Mouse (Mus musculus) granulocyte monocyte progenitor cell, adult 5-6 weeks (primary cell): ENCODE measurements around the gene Minpp1. TPM values are rescaled to one million over a fixed set of nuclear protein-coding genes. Genes with fewer than 3 reads are reported as not detected.
"Not testable (repeated sequence)": the region's sequence is repeated elsewhere in the genome, so short reads cannot be mapped to it uniquely, and the experiment has no call there.

Experiments used
- ATAC-seq: replicated peaks from 2 replicates; pipeline ENCODE4 v1.8.0; 2016; ENCODE audit warnings: mild to moderate bottlenecking, moderate TSS enrichment, inconsistent platforms; ENCODE audit not compliant: poor library complexity, severe bottlenecking
- total RNA-seq, 2 experiments: library from RNA; stranded (forward) in 1 of 2; stranded (reverse) in 1 of 2; fragments of 200-712, 200-1000 nt in 1 of 2; fragments of >200 nt in 1 of 2; fragmentation: Nextera tagmentation in 1 of 2; gene quantifications; 2 replicates each; pipeline ENCODE4 v1.2.3; 2014 to 2017

The Minpp1 gene
- total RNA-seq (2014; fragmentation: Nextera tagmentation), result 36.3 and 45.2 TPM in 2 replicates
- 37.9 and 49.9 TPM in 2 replicates for total RNA-seq (2017)

DNA sequence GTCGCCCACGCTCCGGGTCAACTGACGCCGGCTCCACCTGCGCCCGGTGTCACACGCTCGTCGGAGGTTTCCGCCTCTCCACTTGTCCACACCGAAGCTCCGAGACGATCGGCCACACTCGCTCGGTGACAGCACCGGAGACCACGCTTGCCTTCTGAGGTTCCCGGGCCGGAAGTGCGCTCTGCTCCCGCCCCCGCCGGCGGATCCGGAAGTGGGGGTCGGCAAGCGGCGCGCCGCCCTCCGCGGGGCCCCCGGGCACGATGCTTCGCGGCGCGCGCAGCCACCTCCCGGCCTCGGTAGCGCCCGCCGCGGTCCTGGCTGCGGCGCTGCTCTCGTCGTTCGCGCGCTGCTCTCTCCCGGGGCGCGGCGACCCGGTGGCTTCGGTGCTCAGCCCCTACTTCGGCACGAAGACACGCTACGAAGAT is at the start of gene Minpp1:
TSS of gene Minpp1 (plus strand) at position 89 of the 425 bp plus-strand sequence.
- peak; percentile 92 for ATAC-seq

DNA sequence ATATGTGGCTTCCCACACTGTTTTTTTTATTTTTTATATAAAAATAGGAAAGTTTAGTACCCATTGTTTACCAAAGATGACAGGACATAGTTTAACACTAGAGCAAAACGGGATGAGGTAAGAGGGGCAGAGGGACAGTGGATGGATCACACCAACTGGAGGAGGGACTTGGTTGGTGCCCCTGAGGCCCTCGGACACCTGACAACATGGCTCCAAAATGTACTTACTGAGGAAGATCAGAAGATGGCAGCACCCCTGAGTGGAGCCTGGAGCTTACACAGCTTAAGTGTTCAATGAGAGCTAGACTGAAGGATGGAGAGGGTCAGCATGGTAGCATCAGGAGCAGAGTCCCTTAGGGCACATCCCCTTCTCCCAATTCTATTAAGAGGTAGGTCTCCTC is 46.2 kb upstream of the Minpp1 start:
- ATAC-seq, result no peak

DNA sequence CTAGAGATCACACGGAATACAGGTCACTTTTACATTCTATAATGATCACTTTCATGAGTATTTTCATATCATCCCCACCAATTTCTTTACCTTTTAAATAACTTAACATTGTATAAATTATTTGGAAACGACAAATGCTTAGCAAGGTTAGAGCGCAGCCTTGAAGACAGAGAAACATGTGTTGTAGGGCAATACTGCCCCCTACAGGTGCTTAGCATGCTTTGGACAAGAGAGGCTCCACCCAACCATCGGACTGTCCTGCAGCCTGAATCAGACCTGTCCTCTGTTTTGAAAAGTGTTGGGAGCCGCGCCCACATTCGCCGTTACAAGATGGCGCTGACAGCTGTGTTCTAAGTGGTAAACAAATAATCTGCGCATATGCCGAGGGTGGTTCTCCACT is 44.0 kb upstream of the Minpp1 start:
- ATAC-seq, result no peak

DNA sequence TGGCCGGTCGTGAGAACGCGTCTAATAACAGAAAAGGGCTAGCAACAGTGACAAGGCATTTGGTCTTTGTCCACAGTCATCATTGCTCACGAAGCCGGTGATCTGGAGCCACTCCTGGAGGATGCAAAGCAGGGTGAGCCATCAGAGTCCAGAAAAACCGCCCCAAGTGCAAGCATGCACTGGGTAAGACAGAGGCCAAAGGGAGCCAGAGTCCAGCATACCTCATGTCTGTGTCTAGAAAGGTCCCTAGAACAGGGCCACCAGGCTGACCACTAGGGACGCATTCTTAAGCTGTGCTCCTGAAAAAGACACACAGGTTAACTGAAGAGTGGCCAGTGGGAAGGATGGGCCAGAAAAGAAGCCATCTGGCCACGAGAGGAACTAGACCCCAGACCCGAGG is 36.6 kb upstream of the Minpp1 start:
- no peak for ATAC-seq

DNA sequence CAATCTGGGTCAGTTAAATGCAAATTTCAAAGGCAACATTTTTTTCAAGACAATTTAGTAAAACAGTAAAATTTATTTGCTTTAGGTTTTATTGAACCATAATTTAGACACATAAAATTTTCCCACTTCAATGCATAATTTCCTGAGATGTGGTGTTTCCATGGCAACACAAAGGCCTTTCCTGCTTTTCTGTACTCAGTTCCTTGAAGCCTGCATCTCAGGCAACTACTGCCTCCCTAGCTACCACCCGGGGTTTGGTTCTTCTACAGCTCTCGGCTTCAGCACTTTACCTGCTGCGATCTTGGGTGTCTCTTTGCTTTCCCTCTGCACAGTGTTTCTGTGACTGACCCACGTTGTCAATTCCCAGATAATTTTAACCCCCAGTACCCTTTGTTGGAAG is 33.3 kb upstream of the Minpp1 start:
- no peak for ATAC-seq

DNA sequence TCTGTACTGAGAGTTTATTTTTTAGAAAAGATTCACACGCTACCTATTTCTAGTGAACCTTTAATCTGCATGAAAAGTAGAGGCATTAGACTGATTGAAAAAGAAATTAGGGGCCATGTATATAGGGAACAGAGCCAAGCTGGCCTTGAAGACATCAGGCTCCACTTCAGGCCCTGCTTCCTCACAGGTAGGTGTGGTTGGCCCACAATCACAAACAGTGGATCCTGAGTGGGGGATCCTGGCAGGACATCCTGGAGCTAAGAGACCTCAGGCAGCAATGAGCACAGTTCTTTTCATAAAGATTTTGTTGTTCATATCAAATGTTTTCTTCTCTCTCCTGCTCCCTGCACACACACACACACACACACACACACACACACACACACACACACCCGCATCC is 28.8 kb upstream of the Minpp1 start:
- no peak for ATAC-seq

DNA sequence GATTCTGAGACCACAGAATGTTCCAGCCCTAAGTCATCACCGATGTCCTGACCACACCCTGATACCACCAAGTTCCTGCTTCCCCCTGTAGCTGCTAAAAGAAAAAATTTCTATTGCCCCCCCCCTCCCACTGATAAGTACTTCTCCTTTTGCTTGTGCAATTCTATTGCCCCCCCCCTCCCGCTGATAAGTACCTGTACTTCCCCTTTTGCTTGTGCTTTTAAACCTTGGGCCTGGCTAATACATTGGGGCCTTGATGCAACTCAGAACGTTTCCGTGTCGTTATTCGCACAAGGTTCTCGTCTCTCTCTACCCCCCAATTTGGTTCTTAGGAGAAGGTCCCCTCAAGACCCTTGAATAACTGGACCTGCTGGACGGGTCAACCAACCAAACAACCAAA is 27.9 kb upstream of the Minpp1 start:
- ATAC-seq, result not testable (repeated sequence)

DNA sequence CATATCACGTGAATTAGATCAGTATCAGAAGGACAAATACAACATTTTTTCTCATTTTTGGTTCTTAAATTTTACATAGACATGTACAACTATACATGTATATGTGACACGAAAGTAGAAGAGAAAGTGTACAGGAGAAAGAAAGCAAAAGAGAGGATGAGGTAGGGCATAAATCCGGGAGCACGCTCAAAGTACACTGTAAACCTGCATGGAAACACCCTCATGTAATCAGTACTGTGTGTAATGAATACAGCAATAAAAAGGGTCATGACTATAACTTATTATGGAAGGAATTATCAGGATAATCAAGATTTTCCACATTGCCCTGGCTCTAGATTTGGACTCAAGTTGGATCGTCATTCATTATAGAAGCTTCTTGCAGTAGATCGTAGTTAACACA is 22.5 kb upstream of the Minpp1 start:
- ATAC-seq, result no peak

DNA sequence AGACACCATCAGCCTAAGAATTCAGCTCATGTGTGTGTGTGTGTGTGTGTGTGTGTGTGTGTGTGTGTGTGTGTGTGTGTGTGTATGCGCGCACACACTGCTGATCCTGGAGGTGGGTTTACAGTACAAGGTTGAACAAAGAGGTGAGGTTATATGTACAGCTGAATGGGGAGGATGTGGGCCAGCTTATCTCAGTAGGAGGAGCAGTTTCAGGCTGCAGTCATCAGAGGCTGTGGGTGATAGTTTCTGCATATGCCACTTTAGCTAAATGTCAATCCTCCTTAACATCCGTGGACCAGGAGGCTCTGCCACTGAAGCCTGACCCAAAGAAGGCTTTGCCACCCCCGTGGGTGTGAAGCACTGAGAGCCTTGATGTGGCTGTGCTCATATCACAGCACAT is 20.3 kb upstream of the Minpp1 start:
- ATAC-seq, result no peak

DNA sequence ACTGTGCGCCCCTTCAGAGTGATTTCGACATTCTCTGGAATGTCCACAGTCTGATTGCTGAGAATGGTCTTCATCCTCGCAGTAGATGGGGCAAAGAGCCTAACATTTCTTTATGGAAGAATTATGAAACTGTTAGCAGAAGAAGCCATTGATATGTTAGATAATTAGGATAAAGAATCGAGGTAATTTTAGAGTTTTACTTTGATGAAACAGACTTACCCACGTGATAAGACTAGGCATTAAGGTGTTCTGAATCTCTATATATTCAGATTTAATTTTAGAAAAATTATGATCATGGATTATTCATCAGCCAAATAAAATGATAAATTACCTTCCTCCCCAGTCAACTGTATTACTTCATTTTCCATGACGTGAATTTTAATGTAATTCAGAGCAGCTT is 19.1 kb upstream of the Minpp1 start, which contains the start of gene Rpl9-ps6:
TSS of gene Rpl9-ps6 (minus strand) at position 101 of the 400 bp plus-strand sequence.
- ATAC-seq, result no peak

DNA sequence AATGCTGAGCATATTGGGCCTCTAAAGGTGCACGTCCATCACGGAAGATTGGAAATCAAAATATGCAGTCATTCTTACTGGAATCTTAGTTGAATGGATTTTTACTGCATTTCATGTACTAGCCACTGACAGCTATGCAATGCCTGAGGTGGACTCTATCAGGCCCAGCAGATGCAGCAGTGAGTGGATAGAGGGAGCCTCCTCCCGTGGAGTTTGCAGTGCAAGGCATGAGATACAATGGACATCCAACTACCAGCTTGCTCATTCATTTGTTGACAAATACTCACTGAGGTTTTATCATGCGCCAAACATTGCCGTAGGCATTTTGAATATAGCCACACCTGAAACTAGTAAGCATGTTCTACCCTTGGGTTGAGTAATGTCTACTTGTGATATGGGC is 18.2 kb upstream of the Minpp1 start:
- ATAC-seq, result no peak

DNA sequence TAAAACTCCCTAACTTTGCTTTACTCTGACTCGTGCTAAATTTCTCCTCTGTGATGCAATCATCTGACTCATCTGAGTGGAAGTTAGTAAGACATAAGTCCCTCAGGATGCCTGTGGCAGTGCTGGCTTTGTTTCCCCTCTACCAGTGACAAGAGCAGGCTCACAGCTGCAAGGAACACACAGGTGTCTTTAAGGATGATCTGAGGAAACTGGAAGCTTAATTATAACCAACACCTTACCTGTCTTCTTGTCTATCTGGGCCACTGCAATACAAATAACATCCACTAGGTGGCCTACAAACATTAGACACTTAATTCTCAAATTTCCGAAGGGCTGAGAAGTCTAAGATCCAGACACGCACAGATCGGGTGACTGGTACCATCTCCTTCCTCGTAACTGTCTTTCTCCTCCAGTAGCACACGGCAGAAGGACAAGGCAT is 15.5 kb upstream of the Minpp1 start:
- ATAC-seq, result peak; percentile 62

DNA sequence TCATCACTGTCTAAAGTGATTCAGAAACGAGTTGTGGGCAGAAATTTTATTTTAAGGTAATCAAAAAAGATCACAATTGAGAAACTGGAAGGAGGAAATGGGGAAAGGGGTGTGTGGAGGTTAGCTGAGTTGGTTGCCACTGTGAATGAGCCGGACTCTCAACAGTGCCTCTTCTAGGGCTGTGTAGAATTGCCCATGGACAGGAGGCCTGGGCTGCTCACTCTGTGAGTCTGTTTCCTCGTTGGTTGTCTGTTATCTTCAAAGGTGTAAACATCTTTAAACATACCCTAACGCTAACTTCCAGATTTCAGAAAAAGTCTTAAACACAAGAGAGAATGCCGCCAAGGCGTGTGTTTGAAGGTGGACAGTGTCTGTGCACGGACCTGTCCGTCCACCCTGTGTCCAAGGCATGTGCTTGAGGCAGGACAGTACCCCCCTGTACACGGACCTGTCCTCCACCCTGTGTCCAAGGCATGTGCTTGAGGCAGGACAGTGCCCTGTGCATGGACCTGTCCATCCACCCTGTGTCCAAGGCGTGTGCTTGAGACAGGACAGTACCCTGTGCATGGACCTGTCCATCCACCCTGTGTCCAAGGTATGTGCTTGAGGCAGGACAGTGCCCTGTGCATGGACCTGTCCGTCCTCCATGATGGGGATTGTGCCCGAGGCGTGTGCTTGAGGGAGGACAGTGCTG is 14.9 kb upstream of the Minpp1 start:
- no peak for ATAC-seq

DNA sequence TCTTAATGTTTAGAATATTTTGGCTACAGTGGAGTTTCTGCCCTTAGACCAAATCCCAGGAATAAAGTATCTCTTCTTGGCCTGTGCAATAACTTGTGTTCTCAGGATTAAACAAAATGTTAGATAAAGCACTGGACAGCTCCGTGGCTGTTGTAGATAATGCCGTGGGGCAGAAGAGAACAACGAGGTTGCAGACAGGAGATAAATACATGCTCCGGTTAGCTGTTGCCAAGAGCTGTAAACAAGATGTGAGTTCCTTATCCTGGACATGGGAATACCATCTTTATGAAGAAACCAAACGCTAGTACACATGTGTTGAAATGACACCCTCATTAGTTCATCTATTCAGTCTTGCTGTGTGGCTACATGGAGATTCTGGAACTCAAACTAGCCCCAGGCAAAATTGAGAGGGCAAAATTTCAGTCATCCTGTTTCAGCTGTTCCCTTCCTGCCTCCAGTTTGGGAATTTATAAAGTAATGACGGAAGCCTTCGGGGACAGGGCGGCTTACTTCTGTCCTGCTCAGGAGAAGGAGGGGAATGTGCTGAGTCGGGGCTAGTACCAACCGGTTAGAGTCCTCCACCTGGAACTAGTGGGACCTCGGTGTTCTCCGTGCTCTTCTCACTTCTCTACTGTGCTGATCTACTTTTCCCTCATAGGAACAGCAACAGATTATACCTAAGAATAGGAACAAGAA is 9.4 kb upstream of the Minpp1 start:
- ATAC-seq, result no peak

DNA sequence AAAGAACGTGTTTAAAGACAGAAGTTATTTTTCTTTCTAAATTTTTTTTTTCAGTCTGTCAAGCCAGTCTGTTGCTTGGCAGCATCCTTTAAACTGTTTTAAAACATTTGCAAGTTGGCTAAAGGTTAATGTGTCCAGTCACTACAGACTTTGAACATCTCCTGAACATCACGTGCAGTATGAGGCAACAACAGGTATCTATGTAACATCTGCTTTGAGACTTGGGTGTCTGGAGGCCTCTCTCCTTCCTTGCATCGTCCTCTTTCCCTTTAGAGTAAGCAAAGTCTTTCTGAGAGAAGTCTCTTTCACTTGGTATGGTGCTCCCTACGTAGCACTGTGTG is 8.9 kb upstream of the Minpp1 start:
- ATAC-seq, result no peak

DNA sequence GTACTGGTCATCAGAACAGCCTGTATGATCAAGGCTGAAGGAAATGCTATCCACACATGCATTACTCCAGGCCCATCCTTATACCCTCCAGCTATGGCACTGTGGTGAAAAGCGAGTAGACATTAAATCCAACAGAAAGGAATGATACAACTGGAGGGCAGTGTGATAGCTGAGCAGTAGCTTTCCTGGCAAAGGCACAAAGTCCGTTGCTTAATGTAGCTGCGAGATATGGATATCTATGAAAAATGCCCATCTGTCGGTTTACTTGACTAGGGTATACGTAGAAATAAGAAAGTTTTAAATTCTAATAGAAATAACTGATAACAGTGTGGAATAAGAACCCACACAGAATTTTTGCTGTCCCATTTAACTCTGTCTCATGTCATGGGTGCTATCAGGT is 5.3 kb upstream of the Minpp1 start:
- ATAC-seq, result no peak

DNA sequence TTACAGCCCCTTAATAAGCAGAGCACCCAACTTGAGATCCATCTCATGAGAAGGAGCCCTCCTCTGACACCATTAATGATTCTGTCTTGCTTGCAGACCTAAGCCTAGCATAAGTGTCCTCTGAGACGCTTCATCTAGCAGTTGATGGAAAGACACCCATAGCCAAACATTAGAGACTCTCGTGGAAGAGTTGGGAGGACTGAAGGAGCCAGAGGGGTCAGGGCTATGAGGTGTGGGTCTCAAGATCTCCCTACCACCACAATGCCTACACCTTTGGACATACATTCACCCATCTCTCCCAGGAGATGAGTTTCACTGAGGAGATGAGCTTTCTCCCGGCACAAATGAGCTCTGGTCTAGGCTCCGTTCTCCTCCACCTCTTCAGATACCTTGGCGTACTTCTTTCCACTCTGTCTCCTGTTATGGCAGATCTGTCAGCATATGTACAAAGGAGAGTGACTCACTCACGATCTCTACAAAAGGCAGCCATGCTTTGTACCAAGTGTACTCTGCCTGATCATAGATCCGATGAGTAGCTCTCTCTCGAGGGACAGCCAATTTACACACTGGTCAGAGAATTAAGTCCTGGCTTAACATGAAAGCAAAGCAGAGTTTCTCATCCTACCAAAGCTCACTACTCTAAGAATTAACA is 4.7 kb upstream of the Minpp1 start:
- no peak for ATAC-seq

DNA sequence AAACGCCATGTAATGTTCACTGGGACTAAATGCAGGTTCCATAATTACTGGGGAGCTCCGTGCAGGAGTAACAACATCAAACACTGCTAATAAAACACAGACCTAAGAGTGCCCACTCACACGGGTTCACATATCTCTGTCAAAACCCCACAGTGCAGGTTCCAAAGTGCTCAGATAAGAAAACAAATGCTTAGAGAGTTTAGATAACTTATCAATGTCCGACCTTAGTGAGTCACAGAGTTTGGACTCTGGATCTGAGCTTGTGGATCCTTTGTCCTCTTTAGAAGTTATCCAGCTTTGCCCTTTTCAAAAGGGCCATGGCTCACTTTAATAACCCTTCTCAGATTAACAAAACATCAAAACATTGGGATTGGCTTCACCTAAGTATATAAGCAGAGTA is 4.1 kb upstream of the Minpp1 start:
- no peak for ATAC-seq

DNA sequence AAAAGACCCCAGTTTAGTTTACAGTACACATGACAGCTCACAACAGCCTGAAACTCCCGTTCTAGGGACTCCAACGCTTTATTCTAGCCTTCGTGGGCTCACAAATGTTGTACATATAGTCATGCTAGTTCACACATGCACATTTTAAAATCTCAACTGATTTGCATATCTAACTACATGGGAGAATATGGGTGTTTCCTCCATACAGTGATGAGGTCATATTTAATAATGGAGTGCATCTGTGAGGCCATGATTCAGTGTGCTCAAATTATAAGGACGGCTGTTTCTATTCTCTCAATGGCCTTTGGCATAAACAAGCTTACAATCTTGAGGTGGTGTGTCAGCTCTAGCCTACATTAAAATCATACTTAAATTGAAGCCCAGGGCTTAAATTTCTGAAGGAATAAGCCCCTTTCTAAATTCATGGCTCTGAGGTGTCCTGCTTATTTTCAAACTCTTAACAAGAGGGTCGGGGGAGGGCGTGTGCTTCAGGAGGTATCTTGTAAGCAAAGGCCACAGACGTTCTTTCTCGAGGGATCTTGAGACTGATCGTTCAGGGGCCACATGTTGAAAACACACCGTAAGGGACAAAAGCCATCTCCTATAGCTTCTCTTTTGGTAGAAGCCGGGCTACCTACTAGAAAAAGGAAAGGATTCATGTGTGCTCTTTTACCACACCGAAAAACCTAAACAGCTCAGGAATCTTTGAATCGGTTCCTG is 468 bp upstream of the Minpp1 start:
- ATAC-seq, result no peak

DNA sequence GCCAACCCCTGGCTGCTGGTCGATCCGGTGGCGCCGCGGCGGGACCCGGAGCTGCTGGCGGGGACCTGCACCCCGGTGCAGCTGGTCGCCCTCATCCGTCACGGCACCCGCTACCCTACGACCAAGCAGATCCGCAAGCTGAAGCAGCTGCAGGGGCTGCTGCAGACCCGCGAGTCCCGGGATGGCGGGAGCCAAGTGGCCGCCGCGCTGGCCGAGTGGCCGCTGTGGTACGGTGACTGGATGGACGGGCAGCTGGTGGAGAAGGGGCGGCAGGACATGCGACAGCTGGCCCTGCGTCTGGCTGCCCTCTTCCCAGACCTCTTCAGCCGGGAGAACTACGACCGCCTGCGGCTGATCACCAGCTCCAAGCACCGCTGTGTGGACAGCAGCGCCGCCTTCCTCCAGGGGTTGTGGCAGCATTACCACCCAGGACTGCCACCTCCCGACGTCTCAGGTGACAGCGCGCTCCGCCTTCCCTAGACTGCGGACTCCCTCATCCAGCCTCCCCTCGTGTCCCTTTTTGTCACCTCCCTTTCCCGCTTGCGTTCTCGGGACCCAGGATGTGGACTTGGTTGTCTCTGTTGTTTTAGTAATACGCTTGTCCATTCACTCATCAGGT is 646 bp downstream of the Minpp1 start:
- ATAC-seq, result peak; percentile 64
